8 mouse cellular contexts compared by ENCODE assay signal in genomic region chr19:32754188-32755000, GRCm38 (mm10). TPM values are rescaled to one million over a fixed set of nuclear protein-coding genes. Genes with fewer than 3 reads are reported as not detected.
A peak's percentile ranks its signal among the peaks of the same experiment; 100 is the strongest.
DNase-seq lines count a peak whose midpoint lies in the region; ATAC-seq lines count a peak whose summit lies in the region.

No protein-coding gene starts in this region.

- no peak for ATAC-seq in cerebellum, adult (ENCODE audit: insufficient number of reproducible peaks, low FRiP score, low TSS enrichment)
- no peak for ATAC-seq in embryonic facial prominence, embryonic 14.5 days (ENCODE audit: low read depth)

- 0 out of 2 replicates have a peak, but pooled peaks cover 6% of the 10 kb centered on the region for H3K4me1 ChIP-seq in embryonic facial prominence, embryonic 14.5 days (ENCODE audit: control insufficient read depth, insufficient read depth, low read length)
- peaks cover 25% of the 10 kb centered on the region for H3K4me1 ChIP-seq in midbrain, embryonic 10.5 days

- H3K4me3 ChIP-seq in embryonic facial prominence, embryonic 14.5 days (ENCODE audit: low read depth, low read length), result no peak overlapping the region
- H3K4me3 ChIP-seq in midbrain, embryonic 10.5 days, result peak overlapping the region; percentile 83

- no peak overlapping the region for H3K9ac ChIP-seq in embryonic facial prominence, embryonic 14.5 days (ENCODE audit: low read depth, low read length)

- peak; percentile 33 for DNase-seq in cerebellum, adult 11 months
- DNase-seq in B cell, adult 2 months, result peak; percentile 84 to 86
- DNase-seq in embryonic facial prominence, embryonic 14.5 days (ENCODE audit: low spot score), result no peak
- DNase-seq in midbrain, embryonic 10.5 days (ENCODE audit: low spot score), result peak; percentile 41
- DNase-seq in thymus, postnatal 10 days (ENCODE audit: low spot score in 2 of 2), result peak; percentile 69 to 71
- no peak for DNase-seq in layer of hippocampus, postnatal 36 days
- DNase-seq in Muller cell, postnatal 12 days (ENCODE audit: inconsistent ontology term), result no peak

- H3K9me3 ChIP-seq in embryonic facial prominence, embryonic 14.5 days (ENCODE audit: control insufficient read depth, low read length), result no peaks in the 10 kb centered on the region
- no peaks in the 10 kb centered on the region for H3K9me3 ChIP-seq in midbrain, embryonic 10.5 days (replicated peaks)

- peaks cover 10% of the 10 kb centered on the region for H3K27me3 ChIP-seq in embryonic facial prominence, embryonic 14.5 days (replicated peaks; ENCODE audit: control insufficient read depth, insufficient read depth, low read length)
- H3K27me3 ChIP-seq in midbrain, embryonic 10.5 days (ENCODE audit: low read depth, poor library complexity, severe bottlenecking), result peaks cover 18% of the 10 kb centered on the region

- WGBS in embryonic facial prominence, embryonic 14.5 days, result 15% methylated on average over 15 of the region's 15 CpGs
- WGBS in midbrain, embryonic 10.5 days, result 11% methylated on average over 15 of the region's 15 CpGs

- no peaks in the 10 kb centered on the region for H3K36me3 ChIP-seq in embryonic facial prominence, embryonic 14.5 days (ENCODE audit: control insufficient read depth, insufficient read depth, low read length)
- H3K36me3 ChIP-seq in midbrain, embryonic 10.5 days, result no peaks in the 10 kb centered on the region

- peak overlapping the region; percentile 93; the same call in 1 of the 2 replicates for H3K4me2 ChIP-seq in embryonic facial prominence, embryonic 14.5 days (ENCODE audit: low read depth, low read length)

- no peak overlapping the region for H3K27ac ChIP-seq in embryonic facial prominence, embryonic 14.5 days (replicated peaks; ENCODE audit: low read depth, low read length)
- no peak overlapping the region for H3K27ac ChIP-seq in midbrain, embryonic 10.5 days (replicated peaks)

RNA-seq across cellular contexts. Expression of gene Pten, which starts 2.9 kb away (rescaled TPM):
- 12.6 and 15.5 TPM in 2 replicates for polyA plus RNA-seq in embryonic facial prominence, embryonic 14.5 days (2014; fragmentation: Nextera tagmentation; extraction: Ambion mirVana)
- polyA plus RNA-seq in midbrain, embryonic 10.5 days (2016; fragmentation: Nextera tagmentation; extraction: Ambion mirVana), result 6.8 and 7.6 TPM in 2 replicates
- 100 to 1,000 TPM; 120 to 127 TPM for total RNA-seq in layer of hippocampus, postnatal 36 days (2021)

RNA-seq across cellular contexts. Expression of gene Atad1, which starts 14.8 kb away (rescaled TPM):
- polyA plus RNA-seq in embryonic facial prominence, embryonic 14.5 days (2014; fragmentation: Nextera tagmentation; extraction: Ambion mirVana), result 64.1 and 66.5 TPM in 2 replicates
- 78.0 and 84.4 TPM in 2 replicates for polyA plus RNA-seq in midbrain, embryonic 10.5 days (2016; fragmentation: Nextera tagmentation; extraction: Ambion mirVana)
- total RNA-seq in layer of hippocampus, postnatal 36 days (2021), result 100 to 1,000 TPM in 1 of 2 experiments, 10 to 100 TPM in 1; 96.8 to 101 TPM

Comparison
In these comparisons a context has a peak if more than half of its experiments do, and no peak if none do; other contexts are left out.
1. DNase-seq: peak in cerebellum, adult 11 months (single experiment), B cell, adult 2 months (2 of 2), midbrain, embryonic 10.5 days (single experiment) and thymus, postnatal 10 days (2 of 2); none in embryonic facial prominence, embryonic 14.5 days (single experiment), layer of hippocampus, postnatal 36 days (0 of 2) and Muller cell, postnatal 12 days (single experiment).